Mouse (Mus musculus) hindbrain, embryonic 13.5 days (tissue): ENCODE data around the gene Foxn3. TPM values are rescaled to one million over a fixed set of nuclear protein-coding genes. Genes with fewer than 3 reads are reported as not detected.

Experiments
- ATAC-seq: fragments of 200-750 bp; cut with Nextera tagmentation; 2 replicates; pipeline ENCODE4 v1.8.0; 2017; ENCODE audit warnings: moderate TSS enrichment; ENCODE audit not compliant: low FRiP score
- H3K27ac ChIP-seq: fragments of 300-500 bp; sonication (generic); 2 replicates; pipeline ENCODE4 v1.5.1; 2015; ENCODE audit warnings: inconsistent platforms, mild to moderate bottlenecking, moderate library complexity
- H3K27me3 ChIP-seq: fragments of 300-500 bp; sonication (generic); 2 replicates; pipeline ENCODE4 v1.6.1; 2015; ENCODE audit warnings: mild to moderate bottlenecking, inconsistent platforms
- H3K36me3 ChIP-seq: fragments of 300-500 bp; sonication (generic); 2 replicates; pipeline ENCODE4 v1.6.1; 2015; ENCODE audit warnings: mild to moderate bottlenecking, inconsistent platforms
- H3K4me1 ChIP-seq: fragments of 300-500 bp; sonication (generic); replicated peaks from 2 replicates; pipeline ENCODE4 v1.6.1; 2015; ENCODE audit warnings: inconsistent platforms
- H3K4me2 ChIP-seq: fragments of 300-500 bp; sonication (generic); 2 replicates; pipeline ENCODE4 v1.6.1; 2015; ENCODE audit warnings: inconsistent platforms, mild to moderate bottlenecking, moderate library complexity
- H3K4me3 ChIP-seq: fragments of 300-500 bp; sonication (generic); 2 replicates; pipeline ENCODE4 v1.5.1; 2015; ENCODE audit warnings: mild to moderate bottlenecking, inconsistent platforms
- H3K9ac ChIP-seq: fragments of 300-500 bp; sonication (generic); 2 replicates; pipeline ENCODE4 v1.6.1; 2015; ENCODE audit warnings: mild to moderate bottlenecking, inconsistent platforms
- H3K9me3 ChIP-seq: fragments of 300-500 bp; sonication (generic); 2 replicates; pipeline ENCODE4 v1.6.1; 2016; ENCODE audit warnings: inconsistent platforms
- WGBS: fragments of 180-500 bp; shearing (Covaris S2); methylation state at CpG from one replicate; pipeline ENCODE4 v1.1.7; 2015; 5-methylcytosine and 5-hydroxymethylcytosine counted together
- polyA plus RNA-seq: library from polyadenylated mRNA; unstranded; fragments of >200 nt; fragmentation: Nextera tagmentation; extraction: Ambion mirVana; gene quantifications from 2 replicates; pipeline ENCODE4 v1.2.1, GENCODE M21; 2015

Gene Foxn3
- polyA plus RNA-seq, 1 experiment from 2014 or later: 83.6 TPM

- Histone ChIP-seq H3K27ac (peak overlapping the region; percentile 58), H3K36me3 (no peaks in the 10 kb centered on the region), H3K9me3 (no peaks in the 10 kb centered on the region), H3K4me2 (no peak overlapping the region), H3K9ac (no peak overlapping the region), H3K4me1 (peaks cover 51% of the 10 kb centered on the region), H3K4me3 (no peak overlapping the region), H3K27me3 (no peaks in the 10 kb centered on the region)
- ATAC-seq: 0 out of 2 replicates have a peak, but pooled peaks have one; percentile 11
- WGBS: 47% methylated on average over 4 of the region's 4 CpGs
Observed at GRCm38 (mm10) chr12:99453797-99454196, 109.6 kb downstream of the Foxn3 start.

DNA sequence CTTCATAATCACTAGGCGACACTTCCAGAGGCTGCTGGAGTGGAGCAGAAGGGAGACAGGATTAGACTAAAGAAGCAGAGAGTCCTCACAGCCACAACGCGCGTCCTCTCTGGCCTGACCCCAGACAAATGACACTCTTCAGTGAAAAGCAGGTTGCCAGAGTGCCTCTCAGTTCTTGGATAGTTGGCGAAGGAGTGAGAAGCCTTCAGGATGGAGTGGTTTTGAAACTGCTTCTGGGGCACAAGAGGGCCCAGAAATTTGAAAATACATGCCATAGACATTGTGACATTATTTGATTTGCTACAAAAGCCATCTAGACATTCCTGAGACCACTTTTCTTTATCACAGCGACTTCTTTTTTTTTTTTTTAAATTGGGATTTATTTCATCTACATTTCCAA, 113.3 kb downstream of the Foxn3 start:
- Histone ChIP-seq H3K4me3 (no peak overlapping the region), H3K4me2 (no peak overlapping the region), H3K9ac (no peak overlapping the region), H3K27me3 (no peaks in the 10 kb centered on the region), H3K36me3 (no peaks in the 10 kb centered on the region), H3K4me1 (peaks cover 24% of the 10 kb centered on the region), H3K9me3 (no peaks in the 10 kb centered on the region), H3K27ac (no peak overlapping the region)
- WGBS: 92% methylated on average over 6 of the region's 6 CpGs
- ATAC-seq: no peak

- Histone ChIP-seq H3K27ac (no peak overlapping the region), H3K4me3 (no peak overlapping the region), H3K4me1 (peaks cover 12% of the 10 kb centered on the region), H3K36me3 (no peaks in the 10 kb centered on the region), H3K9ac (no peak overlapping the region), H3K4me2 (no peak overlapping the region), H3K9me3 (no peaks in the 10 kb centered on the region), H3K27me3 (no peaks in the 10 kb centered on the region)
- no peak for ATAC-seq
- 88% methylated on average over 5 of the region's 5 CpGs for WGBS
Observed at GRCm38 (mm10) chr12:99447791-99448190, 115.6 kb downstream of the Foxn3 start.

DNA sequence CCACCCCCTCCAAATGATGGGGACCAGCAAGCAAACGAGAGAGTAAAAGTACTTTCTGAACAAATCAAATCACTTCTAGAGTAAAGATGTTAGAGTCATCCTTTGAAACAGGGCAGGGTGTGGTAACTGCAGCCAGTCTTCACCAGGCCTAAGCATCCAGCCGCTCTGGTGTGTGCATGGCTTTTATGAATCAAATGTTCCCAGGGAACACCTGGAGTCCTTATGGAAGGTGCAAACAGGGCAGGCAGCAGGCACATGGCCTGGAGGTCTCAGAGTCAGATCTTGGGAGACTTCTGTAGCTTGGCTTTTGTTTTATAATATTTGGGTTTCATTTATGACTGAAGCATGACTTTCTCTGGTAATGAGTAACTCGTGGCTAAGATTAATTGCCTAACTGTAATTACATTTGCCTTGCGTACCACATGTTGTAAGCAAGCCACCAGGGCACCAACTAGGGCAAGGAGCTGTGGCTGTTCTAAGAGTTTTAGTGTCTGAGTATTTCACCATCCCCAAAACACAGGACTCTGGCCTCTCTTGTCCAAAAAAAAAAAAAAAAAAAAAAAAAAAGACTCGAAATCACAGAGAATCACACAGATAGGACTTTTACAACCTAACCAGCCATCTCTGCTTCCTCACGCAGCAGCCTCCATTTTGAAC, 118.2 kb downstream of the Foxn3 start:
- WGBS: 73% methylated on average over 6 of the region's 6 CpGs

GRCm38 (mm10) chr12:99442819-99443218, 120.6 kb downstream of the Foxn3 start:
- H3K36me3 ChIP-seq: no peaks in the 10 kb centered on the region
- H3K9ac ChIP-seq: no peak overlapping the region
- H3K27ac ChIP-seq: no peak overlapping the region
- peaks cover 20% of the 10 kb centered on the region for H3K4me1 ChIP-seq
- H3K4me3 ChIP-seq: no peak overlapping the region
- H3K27me3 ChIP-seq: no peaks in the 10 kb centered on the region
- 93% methylated on average over 3 of the region's 3 CpGs for WGBS
- no peak overlapping the region for H3K4me2 ChIP-seq
- ATAC-seq: no peak
- no peaks in the 10 kb centered on the region for H3K9me3 ChIP-seq

More for the DNA sequence above, 118.2 kb downstream of the Foxn3 start:
- no peaks in the 10 kb centered on the region for H3K27me3 ChIP-seq
- ATAC-seq: no peak
- H3K9ac ChIP-seq: no peak overlapping the region
- H3K27ac ChIP-seq: no peak overlapping the region
- H3K4me1 ChIP-seq: peaks cover 12% of the 10 kb centered on the region
- H3K9me3 ChIP-seq: no peaks in the 10 kb centered on the region
- H3K36me3 ChIP-seq: no peaks in the 10 kb centered on the region
- H3K4me2 ChIP-seq: no peak overlapping the region
- H3K4me3 ChIP-seq: no peak overlapping the region

GRCm38 (mm10) chr12:99440953-99441352, 122.4 kb downstream of the Foxn3 start:
- no peaks in the 10 kb centered on the region for H3K36me3 ChIP-seq
- WGBS: 56% methylated on average over 4 of the region's 4 CpGs

DNA sequence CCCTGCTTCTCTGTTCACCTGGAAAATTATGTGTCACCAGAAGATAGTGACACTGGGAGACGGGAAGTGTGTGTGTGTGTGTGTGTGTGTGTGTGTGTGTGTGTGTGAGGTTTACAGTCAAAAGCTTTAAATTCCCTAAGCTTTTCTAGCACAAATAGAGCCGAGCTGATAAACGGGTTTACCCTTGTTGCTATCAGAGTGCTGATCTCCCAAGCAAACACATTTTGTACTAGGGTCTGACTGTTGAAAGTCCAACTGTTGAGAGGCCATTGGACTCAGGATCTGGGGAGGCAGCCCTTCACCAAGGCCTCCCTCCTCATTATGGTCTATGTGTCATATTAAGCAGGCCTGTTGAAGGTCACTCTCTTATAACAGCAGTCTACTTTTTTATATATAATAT, 123.4 kb downstream of the Foxn3 start:
- no peak for ATAC-seq
- 74% methylated on average over 3 of the region's 3 CpGs for WGBS
- no peaks in the 10 kb centered on the region for H3K9me3 ChIP-seq
- no peaks in the 10 kb centered on the region for H3K36me3 ChIP-seq
- H3K4me2 ChIP-seq: no peak overlapping the region
- H3K9ac ChIP-seq: no peak overlapping the region
- H3K27me3 ChIP-seq: no peaks in the 10 kb centered on the region
- no peak overlapping the region for H3K4me3 ChIP-seq
- H3K4me1 ChIP-seq: peaks cover 11% of the 10 kb centered on the region
- no peak overlapping the region for H3K27ac ChIP-seq

More at GRCm38 (mm10) chr12:99440953-99441352, 122.4 kb downstream of the Foxn3 start:
- Histone ChIP-seq H3K27me3 (no peaks in the 10 kb centered on the region), H3K4me1 (peaks cover 16% of the 10 kb centered on the region), H3K4me2 (no peak overlapping the region), H3K4me3 (no peak overlapping the region), H3K9ac (no peak overlapping the region), H3K27ac (no peak overlapping the region), H3K9me3 (no peaks in the 10 kb centered on the region)
- no peak for ATAC-seq

DNA sequence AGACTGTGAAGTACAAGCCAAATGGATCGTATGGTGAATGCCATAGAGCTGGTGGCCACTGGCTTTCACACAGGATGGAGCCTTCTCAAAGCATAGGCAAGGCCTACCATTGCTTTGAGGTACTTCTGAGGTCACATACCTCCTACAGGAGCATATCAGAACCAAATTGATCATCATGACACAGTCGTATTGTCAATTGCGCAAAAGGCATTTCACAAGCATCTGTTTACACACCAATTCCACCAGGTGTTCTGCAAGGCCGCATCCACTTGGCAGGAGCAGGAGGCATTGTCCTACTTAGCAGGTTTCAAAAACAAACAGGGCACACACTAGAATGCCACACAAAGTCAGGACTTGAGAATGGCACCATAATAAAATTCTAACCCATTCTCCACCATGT, 128.2 kb downstream of the Foxn3 start:
- Histone ChIP-seq H3K9me3 (no peaks in the 10 kb centered on the region), H3K27me3 (no peaks in the 10 kb centered on the region), H3K4me2 (no peak overlapping the region), H3K4me3 (no peak overlapping the region), H3K9ac (no peak overlapping the region), H3K4me1 (peaks cover 7% of the 10 kb centered on the region), H3K36me3 (no peaks in the 10 kb centered on the region), H3K27ac (no peak overlapping the region)
- no peak for ATAC-seq
- 85% methylated on average over 4 of the region's 4 CpGs for WGBS

DNA sequence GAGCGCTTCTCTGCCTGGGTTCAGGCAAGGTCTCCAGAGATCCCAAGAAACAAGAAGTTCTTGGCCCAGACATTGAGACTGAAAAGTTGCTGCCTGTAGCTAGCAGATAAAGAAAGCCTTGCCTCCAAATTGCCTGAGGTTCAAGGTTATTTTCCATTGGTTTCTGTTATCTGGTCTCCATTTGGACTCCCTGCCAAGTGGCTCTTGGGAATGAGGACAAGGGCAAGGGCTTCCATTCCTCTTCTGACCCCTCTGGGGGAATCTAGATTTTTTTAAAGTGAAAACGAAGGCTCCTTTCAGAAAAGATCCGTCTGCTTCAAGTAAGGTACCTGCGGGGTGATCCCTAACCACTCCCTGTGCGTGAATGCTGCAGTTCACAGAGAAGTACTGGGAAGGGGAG, 130.0 kb downstream of the Foxn3 start:
- H3K36me3 ChIP-seq: no peaks in the 10 kb centered on the region
- H3K9ac ChIP-seq: no peak overlapping the region
- H3K27ac ChIP-seq: no peak overlapping the region
- 90% methylated on average over 5 of the region's 5 CpGs for WGBS
- H3K4me1 ChIP-seq: no peaks in the 10 kb centered on the region
- ATAC-seq: no peak
- no peaks in the 10 kb centered on the region for H3K27me3 ChIP-seq
- no peak overlapping the region for H3K4me2 ChIP-seq
- no peak overlapping the region for H3K4me3 ChIP-seq
- no peaks in the 10 kb centered on the region for H3K9me3 ChIP-seq

- H3K9me3 ChIP-seq: no peaks in the 10 kb centered on the region
- H3K36me3 ChIP-seq: no peaks in the 10 kb centered on the region
- no peaks in the 10 kb centered on the region for H3K4me1 ChIP-seq
- no peak overlapping the region for H3K4me2 ChIP-seq
- no peak overlapping the region for H3K27ac ChIP-seq
- H3K27me3 ChIP-seq: no peaks in the 10 kb centered on the region
- no peak overlapping the region for H3K4me3 ChIP-seq
- 83% methylated on average over 6 of the region's 6 CpGs for WGBS
- H3K9ac ChIP-seq: no peak overlapping the region
- ATAC-seq: no peak
Observed at GRCm38 (mm10) chr12:99431541-99431940, 131.8 kb downstream of the Foxn3 start.

- Histone ChIP-seq H3K36me3 (no peaks in the 10 kb centered on the region), H3K27ac (no peak overlapping the region), H3K27me3 (no peaks in the 10 kb centered on the region), H3K4me3 (no peak overlapping the region), H3K9me3 (no peaks in the 10 kb centered on the region), H3K4me2 (no peak overlapping the region), H3K9ac (no peak overlapping the region), H3K4me1 (no peaks in the 10 kb centered on the region)
- 95% methylated on average over 3 of the region's 3 CpGs for WGBS
- ATAC-seq: no peak
Observed at GRCm38 (mm10) chr12:99430992-99431391, 132.4 kb downstream of the Foxn3 start.

- H3K4me3 ChIP-seq: no peak overlapping the region
- no peaks in the 10 kb centered on the region for H3K27me3 ChIP-seq
- H3K4me1 ChIP-seq: no peaks in the 10 kb centered on the region
- H3K9me3 ChIP-seq: no peaks in the 10 kb centered on the region
- H3K4me2 ChIP-seq: no peak overlapping the region
- ATAC-seq: no peak
- H3K27ac ChIP-seq: no peak overlapping the region
- no peak overlapping the region for H3K9ac ChIP-seq
- WGBS: 91% methylated on average over 3 of the region's 3 CpGs
- no peaks in the 10 kb centered on the region for H3K36me3 ChIP-seq
Observed at GRCm38 (mm10) chr12:99429101-99429500, 134.3 kb downstream of the Foxn3 start.

DNA sequence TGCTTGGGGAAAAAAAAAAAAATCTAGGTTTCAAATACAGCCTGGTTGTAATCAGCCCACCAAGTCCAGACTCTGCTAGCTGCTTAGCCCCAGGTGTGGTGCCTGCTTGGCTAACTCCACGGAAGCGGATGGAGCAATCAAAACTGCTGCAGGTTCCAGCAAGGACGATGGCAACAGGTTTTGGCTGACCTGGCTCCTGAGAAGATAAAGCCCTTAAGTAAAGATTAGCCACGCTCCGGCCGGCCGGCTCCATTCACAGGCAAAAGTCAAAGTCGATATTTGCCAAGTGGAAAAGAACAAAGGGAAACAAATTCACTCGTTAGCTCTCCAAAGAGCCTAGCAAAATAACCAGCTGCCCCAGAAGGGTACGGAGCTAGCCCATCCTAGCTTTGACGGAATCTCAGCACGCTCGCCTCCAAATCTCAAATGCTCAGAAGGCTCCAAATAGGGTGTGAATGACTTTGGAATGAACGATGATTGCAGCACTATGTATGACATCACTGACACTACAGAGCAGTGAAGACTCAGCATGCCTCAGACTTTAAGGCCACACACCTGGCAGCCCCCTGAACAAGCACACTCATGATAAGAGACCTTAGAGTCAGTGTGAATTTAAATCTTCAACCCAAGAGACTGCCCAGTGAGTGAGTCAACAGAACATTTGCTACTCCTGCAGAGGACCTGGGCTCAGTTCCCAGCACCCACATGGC, 137.0 kb downstream of the Foxn3 start:
- no peak overlapping the region for H3K4me3 ChIP-seq
- 76% methylated on average over 14 of the region's 14 CpGs for WGBS
- no peak overlapping the region for H3K9ac ChIP-seq
- no peaks in the 10 kb centered on the region for H3K27me3 ChIP-seq
- no peak overlapping the region for H3K27ac ChIP-seq
- no peak overlapping the region for H3K4me2 ChIP-seq
- H3K9me3 ChIP-seq: no peaks in the 10 kb centered on the region
- H3K36me3 ChIP-seq: no peaks in the 10 kb centered on the region
- ATAC-seq: no peak
- no peaks in the 10 kb centered on the region for H3K4me1 ChIP-seq
